Mouse (Mus musculus) lung, postnatal 0 days (tissue): ENCODE data around the gene Vamp8. TPM values are rescaled to one million over a fixed set of nuclear protein-coding genes. Genes with fewer than 3 reads are reported as not detected.
A peak's percentile ranks its signal among the peaks of the same experiment; 100 is the strongest.

Source experiments
- ATAC-seq: fragments of 200-750 bp; cut with Nextera tagmentation; 2 replicates; pipeline ENCODE4 v1.8.0; 2017; ENCODE audit warnings: moderate library complexity
- DNase-seq: peaks from one replicate; pipeline ENCODE4 v3.0.0-alpha.2; 2016; ENCODE audit warnings: low spot score
- H3K27ac ChIP-seq: fragments of 300-500 bp; sonication (generic); 2 replicates; pipeline ENCODE4 v1.5.1; 2014; ENCODE audit warnings: antibody characterized with exemption, mild to moderate bottlenecking, low read length, mixed read lengths
- H3K27me3 ChIP-seq: fragments of 300-500 bp; sonication (generic); replicated peaks from 2 replicates; pipeline ENCODE4 v1.6.1; 2014; ENCODE audit warnings: low read length, mixed read lengths; ENCODE audit not compliant: insufficient read depth
- H3K36me3 ChIP-seq: fragments of 300-500 bp; sonication (generic); 2 replicates; pipeline ENCODE4 v1.6.1; 2014; ENCODE audit warnings: low read length, mixed read lengths; ENCODE audit not compliant: insufficient read depth
- H3K4me1 ChIP-seq: fragments of 300-500 bp; sonication (generic); 2 replicates; pipeline ENCODE4 v1.6.1; 2014; ENCODE audit warnings: antibody characterized with exemption, low read depth, low read length, mixed read lengths; ENCODE audit not compliant: insufficient read depth
- H3K4me2 ChIP-seq: fragments of 300-500 bp; sonication (generic); replicated peaks from 2 replicates; pipeline ENCODE4 v1.6.1; 2014; ENCODE audit warnings: low read depth, mild to moderate bottlenecking, low read length, moderate library complexity, mixed read lengths
- H3K4me3 ChIP-seq: fragments of 300-500 bp; sonication (generic); 2 replicates; pipeline ENCODE4 v1.5.1; 2014; ENCODE audit warnings: low read depth, low read length
- H3K9ac ChIP-seq: fragments of 300-500 bp; sonication (generic); replicated peaks from 2 replicates; pipeline ENCODE4 v1.6.1; 2014; ENCODE audit warnings: low read depth, mild to moderate bottlenecking
- H3K9me3 ChIP-seq: fragments of 300-500 bp; sonication (generic); 2 replicates; pipeline ENCODE4 v1.6.1; 2016; ENCODE audit warnings: low read length, mixed read lengths
- CTCF ChIP-seq: IDR thresholded peaks from 2 replicates; pipeline ENCODE4 v1.5.1; 2016; ENCODE audit warnings: antibody characterized with exemption, mild to moderate bottlenecking
- EP300 ChIP-seq: IDR thresholded peaks from 2 replicates; pipeline ENCODE4 v1.6.1; 2016; ENCODE audit warnings: antibody characterized with exemption, mild to moderate bottlenecking, control low read depth
- WGBS: fragments of 180-500 bp; shearing (Covaris S2); extraction: QIAGEN DNeasy Blood & Tissue Kit; methylation state at CpG from one replicate; pipeline ENCODE4 v1.1.7; 2014; 5-methylcytosine and 5-hydroxymethylcytosine counted together
- polyA plus RNA-seq: library from polyadenylated mRNA; unstranded; fragments of >200 nt; fragmentation: Nextera tagmentation; extraction: Ambion mirVana; gene quantifications from 2 replicates; pipeline ENCODE4 v1.2.1, GENCODE M21; 2015

Vamp8 gene
- polyA plus RNA-seq, 1 experiment from 2014 or later = 656 TPM

- 90% methylated on average over 4 of the region's 4 CpGs for WGBS
- Histone ChIP-seq H3K27ac (no peak overlapping the region), H3K36me3 (peaks cover 10% of the 10 kb centered on the region), H3K27me3 (no peaks in the 10 kb centered on the region), H3K9ac (no peak overlapping the region), H3K4me3 (no peak overlapping the region), H3K4me1 (peaks cover 3% of the 10 kb centered on the region; the same call in 1 of the 2 replicates), H3K9me3 (no peaks in the 10 kb centered on the region), H3K4me2 (no peak overlapping the region)
- TF ChIP-seq EP300 (no peak), CTCF (no peak)
- ATAC-seq (no peak), DNase-seq (no peak)
Observed at GRCm38 (mm10) chr6:72418279-72418678, 27.8 kb upstream of the Vamp8 start.

GRCm38 (mm10) chr6:72415964-72416772, 25.7 kb upstream of the Vamp8 start:
- H3K4me1 ChIP-seq = peaks cover 3% of the 10 kb centered on the region; the same call in 1 of the 2 replicates
- no peaks in the 10 kb centered on the region for H3K27me3 ChIP-seq
- 0 out of 2 replicates have a peak overlapping the region, but pooled peaks have one; percentile 82 for H3K4me2 ChIP-seq
- peak; percentile 68 for DNase-seq
- peak; percentile 63; the same call in 1 of the 2 replicates for TF ChIP-seq EP300
- no peak for TF ChIP-seq CTCF
- H3K27ac ChIP-seq = 0 out of 2 replicates have a peak overlapping the region, but pooled peaks have one; percentile 2
- H3K9ac ChIP-seq = no peak overlapping the region
- WGBS = 51% methylated on average over 7 of the region's 7 CpGs
- no peak overlapping the region for H3K4me3 ChIP-seq
- peak; percentile 37 for ATAC-seq
- H3K36me3 ChIP-seq = peaks cover 7% of the 10 kb centered on the region; the same call in 1 of the 2 replicates
- H3K9me3 ChIP-seq = no peaks in the 10 kb centered on the region

GRCm38 (mm10) chr6:72415181-72415580, 24.7 kb upstream of the Vamp8 start:
- WGBS = 75% methylated on average over 5 of the region's 5 CpGs
- Histone ChIP-seq H3K4me3 (peak overlapping the region; percentile 80), H3K27me3 (no peaks in the 10 kb centered on the region), H3K9ac (no peak overlapping the region), H3K9me3 (no peaks in the 10 kb centered on the region), H3K27ac (no peak overlapping the region), H3K36me3 (peaks cover 7% of the 10 kb centered on the region; the same call in 1 of the 2 replicates), H3K4me2 (peak overlapping the region; percentile 82), H3K4me1 (peaks cover 3% of the 10 kb centered on the region; the same call in 1 of the 2 replicates)
- DNase-seq (peak; percentile 30), ATAC-seq (no peak)
- TF ChIP-seq CTCF = peak; percentile 35
- TF ChIP-seq EP300 = no peak

GRCm38 (mm10) chr6:72414076-72414756, 23.7 kb upstream of the Vamp8 start, which contains the start of gene Ggcx:
TSS of gene Ggcx (plus strand) at chr6:72414308.
- peak within 1 kb of the TSS; percentile 76 for H3K9ac ChIP-seq
- H3K9me3 ChIP-seq = no peaks in the 10 kb centered on the region
- peak within 1 kb of the TSS; percentile 82 for H3K4me2 ChIP-seq
- 1% methylated on average over 33 of the region's 33 CpGs for WGBS
- ATAC-seq (peak; percentile 94), DNase-seq (peak; percentile 98)
- H3K27ac ChIP-seq = peak within 1 kb of the TSS; percentile 69
- no peaks in the 10 kb centered on the region for H3K27me3 ChIP-seq
- peaks cover 7% of the 10 kb centered on the region; the same call in 1 of the 2 replicates for H3K36me3 ChIP-seq
- peaks cover 3% of the 10 kb centered on the region; the same call in 1 of the 2 replicates for H3K4me1 ChIP-seq
- TF ChIP-seq CTCF = peak; percentile 21; the same call in 1 of the 2 replicates
- no peak for TF ChIP-seq EP300
- peak within 1 kb of the TSS; percentile 80 for H3K4me3 ChIP-seq

- WGBS = 74% methylated on average over 7 of the region's 7 CpGs
- Histone ChIP-seq H3K9ac (no peak overlapping the region), H3K4me2 (no peak overlapping the region), H3K27me3 (no peaks in the 10 kb centered on the region), H3K27ac (no peak overlapping the region), H3K36me3 (no peaks in the 10 kb centered on the region), H3K4me3 (no peak overlapping the region), H3K9me3 (no peaks in the 10 kb centered on the region), H3K4me1 (peaks cover 3% of the 10 kb centered on the region; the same call in 1 of the 2 replicates)
- DNase-seq (no peak), ATAC-seq (no peak)
- no peak for TF ChIP-seq EP300
- no peak for TF ChIP-seq CTCF
Observed at GRCm38 (mm10) chr6:72410518-72410917, 20.0 kb upstream of the Vamp8 start.

GRCm38 (mm10) chr6:72410003-72410402, 19.5 kb upstream of the Vamp8 start:
- H3K27ac ChIP-seq = no peak overlapping the region
- DNase-seq (no peak), ATAC-seq (no peak)
- H3K9ac ChIP-seq = no peak overlapping the region
- H3K4me1 ChIP-seq = peaks cover 2% of the 10 kb centered on the region; the same call in 1 of the 2 replicates
- WGBS = 22% methylated on average over 1 of the region's 1 CpGs
- H3K4me2 ChIP-seq = no peak overlapping the region
- no peaks in the 10 kb centered on the region for H3K36me3 ChIP-seq
- H3K4me3 ChIP-seq = no peak overlapping the region
- no peaks in the 10 kb centered on the region for H3K9me3 ChIP-seq
- TF ChIP-seq CTCF (peak; percentile 7; the same call in 1 of the 2 replicates), EP300 (no peak)
- H3K27me3 ChIP-seq = no peaks in the 10 kb centered on the region
